ENCODE assay signal across 8 mouse cellular contexts in the genomic region with DNA sequence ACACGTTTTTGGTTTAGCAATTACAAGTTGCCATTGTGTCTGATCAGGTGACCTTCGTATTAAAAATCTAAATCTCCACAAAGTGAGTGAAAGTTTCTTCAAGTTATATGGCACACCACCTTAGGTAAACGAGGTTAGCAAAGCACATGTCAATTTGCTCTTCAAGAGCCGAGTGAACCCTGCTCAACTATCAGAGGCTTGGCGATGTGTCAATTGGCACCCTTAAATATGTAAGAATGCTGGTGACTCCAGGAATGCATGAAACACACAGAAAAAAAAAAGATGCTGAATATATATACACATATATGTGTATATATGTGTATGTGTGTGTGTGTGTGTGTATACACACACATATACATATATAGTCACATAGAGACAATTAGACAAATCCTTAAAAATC. TPM values are rescaled to one million over a fixed set of nuclear protein-coding genes. Genes with fewer than 3 reads are reported as not detected.
DNase-seq lines count a peak whose midpoint lies in the region; ATAC-seq and TF ChIP-seq lines count a peak whose summit lies in the region.

No protein-coding gene starts in this region.

- ATAC-seq in liver, embryonic 12.5 days = no peak
- no peak for ATAC-seq in stomach, embryonic 14.5 days (ENCODE audit: insufficient number of reproducible peaks, insufficient read depth, low FRiP score, low read depth)
- no peak for ATAC-seq in erythroid progenitor cell, adult 5-6 weeks (replicated peaks; ENCODE audit: low FRiP score, poor library complexity, severe bottlenecking)

- no peaks in the 10 kb centered on the region for H3K36me3 ChIP-seq in liver, embryonic 12.5 days
- H3K36me3 ChIP-seq in stomach, embryonic 14.5 days (ENCODE audit: control insufficient read depth, insufficient read depth, low read length) = no peaks in the 10 kb centered on the region

- H3K4me2 ChIP-seq in liver, embryonic 12.5 days = peak overlapping the region; percentile 75
- peak overlapping the region; percentile 79 for H3K4me2 ChIP-seq in stomach, embryonic 14.5 days (replicated peaks; ENCODE audit: low read depth, low read length)

- no peak overlapping the region; the same call in 1 of the 2 replicates for H3K27ac ChIP-seq in left cerebral cortex, adult 2 months
- H3K27ac ChIP-seq in liver, embryonic 12.5 days = no peak overlapping the region
- no peak overlapping the region for H3K27ac ChIP-seq in stomach, embryonic 14.5 days (ENCODE audit: low read length)

- 40% methylated on average over 5 of the region's 5 CpGs for WGBS in liver, embryonic 12.5 days (ENCODE audit: insufficient replicate concordance)
- 21% methylated on average over 5 of the region's 5 CpGs for WGBS in stomach, embryonic 14.5 days

- H3K9me3 ChIP-seq in liver, embryonic 12.5 days (replicated peaks) = no peaks in the 10 kb centered on the region
- H3K9me3 ChIP-seq in stomach, embryonic 14.5 days (ENCODE audit: control insufficient read depth, low read depth, low read length) = no peaks in the 10 kb centered on the region

- no peak overlapping the region for H3K9ac ChIP-seq in liver, embryonic 12.5 days
- no peak overlapping the region for H3K9ac ChIP-seq in stomach, embryonic 14.5 days (replicated peaks; ENCODE audit: low read depth, low read length)

- no peak for DNase-seq in left cerebral cortex, adult 2 months (ENCODE audit: extremely low spot score in 1 of 2, low spot score in 2 of 2)
- DNase-seq in left cerebral cortex, postnatal 10 days (ENCODE audit: extremely low spot score in 1 of 2, low spot score in 2 of 2) = no peak
- DNase-seq in heart, postnatal 10 days = peak; percentile 22 to 34
- no peak for DNase-seq in thymus, postnatal 36 days
- DNase-seq in urinary bladder, postnatal 4 days (ENCODE audit: low spot score in 2 of 2) = no peak

- peak overlapping the region; percentile 75 for H3K4me3 ChIP-seq in left cerebral cortex, adult 2 months
- H3K4me3 ChIP-seq in liver, embryonic 12.5 days = no peak overlapping the region
- peak overlapping the region; percentile 97 for H3K4me3 ChIP-seq in stomach, embryonic 14.5 days (ENCODE audit: low read depth, low read length)

- H3K27me3 ChIP-seq in liver, embryonic 12.5 days (replicated peaks) = peaks cover 53% of the 10 kb centered on the region
- H3K27me3 ChIP-seq in stomach, embryonic 14.5 days (ENCODE audit: control insufficient read depth, insufficient read depth, low read length) = no peaks in the 10 kb centered on the region

- no peak for TF ChIP-seq CTCF in left cerebral cortex, adult 2 months (IDR thresholded peaks at IDR 0.05)

- peaks cover 9% of the 10 kb centered on the region; the same call in 1 of the 2 replicates for H3K4me1 ChIP-seq in liver, embryonic 12.5 days
- H3K4me1 ChIP-seq in stomach, embryonic 14.5 days (ENCODE audit: control insufficient read depth, insufficient read depth, low read length) = peaks cover 10% of the 10 kb centered on the region

- intact Hi-C loops in left cerebral cortex, adult 2 months (cut with DNase I) = loop anchor here (5.0 kb wide), 1 partner anchor 147 kb away; no protein-coding TSS in a partner anchor
- intact Hi-C loops in left cerebral cortex, postnatal 10 days (cut with DNase I) = loop anchor here (10.0 kb wide), 1 partner anchor 100 kb away; no protein-coding TSS in a partner anchor
- intact Hi-C loops in heart, postnatal 10 days (cut with DNase I) = no loop called here

RNA-seq across cellular contexts. Expression of gene Neo1, which starts 1.4 kb away (rescaled TPM):
- 10 to 100 TPM; 78.9 to 80.1 TPM for total RNA-seq in left cerebral cortex, adult 2 months (2021)
- 100 to 1,000 TPM; 176 to 196 TPM for total RNA-seq in left cerebral cortex, postnatal 10 days (2021)
- 10 to 100 TPM; 55.7 to 68.3 TPM for total RNA-seq in heart, postnatal 10 days (2021)
- polyA plus RNA-seq in liver, embryonic 12.5 days (2016; fragmentation: Nextera tagmentation; extraction: Ambion mirVana) = 5.3 TPM in 2 replicates
- polyA plus RNA-seq in stomach, embryonic 14.5 days (2014; fragmentation: Nextera tagmentation; extraction: Ambion mirVana) = 53.3 and 54.6 TPM in 2 replicates
- total RNA-seq in erythroid progenitor cell, adult 5-6 weeks (2015; ENCODE audit: low replicate concordance) = not detected in 2 replicates
- not detected in 2 replicates for total RNA-seq in erythroid progenitor cell, adult 5-6 weeks (2017; ENCODE audit: low replicate concordance)

Comparison
In these comparisons a context has a peak if more than half of its experiments do, and no peak if none do; other contexts are left out.
1. DNase-seq: peak in heart, postnatal 10 days (2 of 2); none in left cerebral cortex, adult 2 months (0 of 2), left cerebral cortex, postnatal 10 days (0 of 2), thymus, postnatal 36 days (0 of 2) and urinary bladder, postnatal 4 days (0 of 2).
2. RNA of gene Neo1, which starts 1.4 kb away (total RNA-seq): 176 to 196 TPM in left cerebral cortex, postnatal 10 days, 78.9 to 80.1 TPM in left cerebral cortex, adult 2 months and 55.7 to 68.3 TPM in heart, postnatal 10 days; not detected in erythroid progenitor cell, adult 5-6 weeks; every median in the first group is over 10 times any median in the second.